Mouse (Mus musculus): ENCODE results near the gene Heatr6.

- no peak for TF ChIP-seq POLR2A (IDR thresholded peaks at IDR 0.05; ENCODE audit: borderline replicate concordance, insufficient read depth, low read length)
- TF ChIP-seq CTCF (IDR thresholded peaks at IDR 0.05; ENCODE audit: borderline replicate concordance, insufficient read depth, low read depth, low read length), result peak; percentile 38; the same call in 1 of the 2 replicates
Measured at GRCm38 (mm10) chr11:83832389-83832788, 78.9 kb downstream of the Heatr6 start.
